Mouse (Mus musculus) liver, adult 2 months (tissue): ENCODE results near the gene Gimap9.

Experiments
- CTCF ChIP-seq: fragments of 200-500 bp; IDR thresholded peaks from 2 replicates; pipeline ENCODE4 v1.5.1; 2011; ENCODE audit warnings: low read depth, low read length, control low read depth
- POLR2A ChIP-seq: fragments of 200-500 bp; IDR thresholded peaks from 2 replicates; pipeline ENCODE4 v1.6.1; 2011; ENCODE audit warnings: low read length, control low read depth; ENCODE audit not compliant: insufficient read depth; ENCODE audit errors: extremely low read depth

- no peak for TF ChIP-seq POLR2A
- peak; percentile 41 for TF ChIP-seq CTCF
These were observed 33.1 kb upstream of the Gimap9 start for GRCm38 (mm10) chr6:48642764-48643292.
